Mouse (Mus musculus) stomach, embryonic 15.5 days (tissue): Measurements from ENCODE around the gene Acad10. TPM values are rescaled to one million over a fixed set of nuclear protein-coding genes. Genes with fewer than 3 reads are reported as not detected.
A peak's percentile ranks its signal among the peaks of the same experiment; 100 is the strongest.
"Not testable (repeated sequence)": the region's sequence is repeated elsewhere in the genome, so short reads cannot be mapped to it uniquely, and the experiment has no call there.

Experiments used
- ATAC-seq: fragments of 200-750 bp; cut with Nextera tagmentation; 2 replicates; pipeline ENCODE4 v1.8.0; 2017; ENCODE audit warnings: low read depth, moderate number of reproducible peaks, moderate TSS enrichment; ENCODE audit not compliant: insufficient read depth, low FRiP score
- H3K27ac ChIP-seq: fragments of 300-500 bp; sonication (generic); 2 replicates; pipeline ENCODE4 v1.5.1; 2015; ENCODE audit warnings: mild to moderate bottlenecking, inconsistent platforms
- H3K27me3 ChIP-seq: fragments of 300-500 bp; sonication (generic); replicated peaks from 2 replicates; pipeline ENCODE4 v1.6.1; 2015; ENCODE audit warnings: inconsistent platforms
- H3K36me3 ChIP-seq: fragments of 300-500 bp; sonication (generic); 2 replicates; pipeline ENCODE4 v1.6.1; 2015; ENCODE audit warnings: inconsistent platforms
- H3K4me1 ChIP-seq: fragments of 300-500 bp; sonication (generic); 2 replicates; pipeline ENCODE4 v1.6.1; 2015; ENCODE audit warnings: inconsistent platforms
- H3K4me2 ChIP-seq: fragments of 300-500 bp; sonication (generic); 2 replicates; pipeline ENCODE4 v1.6.1; 2015; ENCODE audit warnings: mild to moderate bottlenecking, inconsistent platforms
- H3K4me3 ChIP-seq: fragments of 300-500 bp; sonication (generic); replicated peaks from 2 replicates; pipeline ENCODE4 v1.5.1; 2015; ENCODE audit warnings: inconsistent platforms
- H3K9ac ChIP-seq: fragments of 300-500 bp; sonication (generic); 2 replicates; pipeline ENCODE4 v1.6.1; 2015; ENCODE audit warnings: inconsistent platforms
- H3K9me3 ChIP-seq: fragments of 300-500 bp; sonication (generic); 2 replicates; pipeline ENCODE4 v1.6.1; 2016; ENCODE audit warnings: inconsistent platforms
- WGBS: fragments of 180-500 bp; shearing (Covaris S2); methylation state at CpG from one replicate; pipeline ENCODE4 v1.1.7; 2015; 5-methylcytosine and 5-hydroxymethylcytosine counted together
- polyA plus RNA-seq: library from polyadenylated mRNA; unstranded; fragments of >200 nt; fragmentation: Nextera tagmentation; extraction: Ambion mirVana; gene quantifications from 2 replicates; pipeline ENCODE4 v1.2.1, GENCODE M21; 2015

Acad10 gene
- polyA plus RNA-seq, 1 experiment from 2014 or later = 3.1 TPM

DNA sequence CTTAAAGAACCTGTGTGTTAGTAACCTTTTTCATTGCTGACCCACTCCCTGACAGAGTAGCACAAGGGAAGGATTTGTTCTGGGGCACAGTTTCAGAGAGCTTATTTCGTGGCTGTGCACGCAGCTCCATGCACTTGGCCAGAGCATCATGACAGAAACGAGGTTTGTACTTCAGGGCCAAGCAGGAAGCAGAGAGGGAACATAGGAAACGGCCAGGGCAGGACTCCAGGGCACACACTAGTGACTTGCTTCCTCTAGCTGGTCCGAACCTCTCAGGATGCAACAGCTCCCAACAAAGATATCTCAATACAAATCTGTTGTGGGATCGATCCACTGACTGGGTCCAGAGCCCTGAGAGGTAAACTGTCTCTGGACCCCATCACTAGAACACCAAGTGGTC lies 3.4 kb downstream of the Acad10 start:
- H3K9ac ChIP-seq, ATAC-seq: not testable (repeated sequence)
- 73% methylated on average over 6 of the region's 6 CpGs for WGBS

DNA sequence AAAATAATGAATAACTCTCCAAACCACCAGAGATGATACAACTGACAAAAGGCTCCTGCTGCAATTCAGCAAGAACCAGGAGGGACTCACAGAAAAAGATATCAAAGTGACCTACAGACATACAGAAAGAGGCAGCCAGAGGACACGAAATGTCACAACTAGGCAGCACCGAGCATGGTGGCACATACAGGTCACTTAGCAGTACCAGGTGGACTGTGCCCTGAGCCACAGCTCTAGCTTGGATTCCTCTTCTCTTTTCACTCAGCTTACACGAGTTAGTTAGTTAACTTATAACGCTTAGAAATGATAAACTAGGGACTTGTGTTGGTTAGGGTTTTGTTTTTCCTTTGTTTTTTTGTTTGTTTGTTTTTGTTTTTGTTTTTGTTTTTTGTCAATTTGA lies 5.8 kb downstream of the Acad10 start:
- WGBS = 82% methylated on average over 4 of the region's 4 CpGs
- H3K4me1 ChIP-seq = no peaks in the 10 kb centered on the region
- no peak for ATAC-seq
- no peak overlapping the region for H3K4me2 ChIP-seq
- no peak overlapping the region for H3K4me3 ChIP-seq
- no peak overlapping the region for H3K9ac ChIP-seq
- H3K9me3 ChIP-seq = no peaks in the 10 kb centered on the region
- no peak overlapping the region for H3K27ac ChIP-seq
- no peaks in the 10 kb centered on the region for H3K27me3 ChIP-seq
- H3K36me3 ChIP-seq = no peaks in the 10 kb centered on the region

More for the DNA sequence above, 3.4 kb downstream of the Acad10 start:
- H3K4me2 ChIP-seq, H3K36me3 ChIP-seq, H3K4me3 ChIP-seq, H3K27me3 ChIP-seq, H3K27ac ChIP-seq, H3K9me3 ChIP-seq: not testable (repeated sequence)
- peaks cover 11% of the 10 kb centered on the region for H3K4me1 ChIP-seq

DNA sequence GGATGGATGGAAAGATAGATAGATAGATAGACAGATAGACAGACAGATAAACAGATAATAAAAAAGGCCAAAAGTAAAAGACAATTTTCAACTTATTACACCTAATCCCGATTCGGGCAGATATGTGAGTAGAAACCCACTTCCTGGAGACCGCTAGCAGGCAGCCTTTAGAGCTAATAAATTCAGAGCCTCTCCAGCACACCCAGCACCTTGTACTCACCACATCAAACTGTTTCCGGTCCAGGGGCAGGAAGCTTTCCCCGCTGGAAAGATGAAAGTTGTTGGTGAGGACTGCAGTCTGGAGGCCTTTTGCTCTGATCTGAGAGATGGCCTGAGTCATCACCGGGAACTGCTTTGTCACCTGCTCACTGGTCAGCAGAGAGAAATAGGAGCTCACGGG lies 11.2 kb downstream of the Acad10 start:
- Histone ChIP-seq H3K4me3 (no peak overlapping the region), H3K9ac (no peak overlapping the region), H3K27ac (no peak overlapping the region), H3K4me2 (no peak overlapping the region), H3K36me3 (no peaks in the 10 kb centered on the region), H3K4me1 (no peaks in the 10 kb centered on the region), H3K27me3 (no peaks in the 10 kb centered on the region), H3K9me3 (no peaks in the 10 kb centered on the region)
- no peak for ATAC-seq
- WGBS = 80% methylated on average over 7 of the region's 7 CpGs

DNA sequence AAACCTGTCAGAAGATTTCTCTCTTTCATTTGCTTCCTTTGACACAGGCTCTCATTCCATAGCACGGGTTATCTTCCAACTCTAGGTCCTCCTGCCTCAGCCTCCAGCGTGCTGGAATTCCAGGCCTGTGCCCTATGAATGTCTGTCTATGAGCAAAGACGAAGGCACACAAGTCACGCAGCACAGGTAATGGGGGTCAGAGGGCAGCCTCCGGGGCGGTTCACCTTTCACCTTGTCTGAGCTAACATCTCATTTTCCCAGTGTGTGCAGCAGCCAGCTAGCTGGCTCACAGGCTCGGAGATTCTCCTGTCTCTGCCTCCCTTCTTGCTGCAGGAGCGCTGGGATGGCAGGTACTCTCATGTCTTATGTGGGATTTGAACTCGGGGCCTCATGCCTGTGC lies 20.7 kb downstream of the Acad10 start:
- Histone ChIP-seq H3K27me3 (no peaks in the 10 kb centered on the region), H3K4me3 (no peak overlapping the region), H3K4me1 (no peaks in the 10 kb centered on the region), H3K27ac (no peak overlapping the region), H3K4me2 (no peak overlapping the region), H3K9ac (no peak overlapping the region), H3K9me3 (no peaks in the 10 kb centered on the region), H3K36me3 (no peaks in the 10 kb centered on the region)
- WGBS = 85% methylated on average over 9 of the region's 9 CpGs
- no peak for ATAC-seq

DNA sequence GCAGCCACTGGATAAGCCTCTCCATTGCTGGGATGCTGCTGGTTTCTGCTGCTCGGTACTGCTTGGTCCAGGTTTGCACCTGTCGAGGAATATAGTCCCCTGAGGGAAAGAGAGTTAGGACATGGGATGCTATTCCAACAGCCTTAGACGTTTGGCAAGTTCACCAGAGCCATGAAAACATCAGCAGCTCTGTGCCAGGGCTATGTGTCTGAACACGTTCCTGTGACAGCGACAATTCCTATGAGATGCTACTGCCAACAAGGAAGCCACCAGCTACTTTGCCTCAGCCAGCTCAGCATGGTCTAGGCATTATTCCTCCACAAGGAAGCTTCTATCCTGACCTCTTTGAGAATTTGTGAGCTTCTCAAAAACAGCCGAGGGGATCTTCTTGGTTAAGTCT lies 23.0 kb downstream of the Acad10 start:
- 81% methylated on average over 6 of the region's 6 CpGs for WGBS
- H3K9ac ChIP-seq = no peak overlapping the region
- no peak for ATAC-seq

DNA sequence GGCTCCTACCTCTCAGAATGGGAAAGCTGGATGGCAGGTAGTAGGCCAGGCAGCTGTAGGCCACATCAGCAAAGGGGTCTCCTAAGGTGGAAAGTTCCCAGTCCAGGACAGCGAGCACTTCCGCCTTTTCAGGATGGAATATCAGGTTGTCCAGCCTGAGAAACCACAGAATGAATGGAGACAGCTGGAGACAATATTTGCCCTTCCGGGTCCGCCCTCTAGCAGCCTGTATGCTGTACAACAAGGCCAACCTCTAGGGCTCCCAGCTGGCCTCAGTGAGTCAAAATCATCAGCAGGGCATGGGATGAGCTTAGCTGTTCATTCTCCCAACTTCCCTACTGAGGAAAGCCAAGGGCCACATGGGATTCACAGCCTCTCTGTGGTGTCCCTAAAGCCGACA lies 25.6 kb downstream of the Acad10 start:
- no peak overlapping the region for H3K27ac ChIP-seq
- no peak overlapping the region for H3K4me2 ChIP-seq
- no peaks in the 10 kb centered on the region for H3K4me1 ChIP-seq
- no peak overlapping the region for H3K4me3 ChIP-seq
- H3K9me3 ChIP-seq = no peaks in the 10 kb centered on the region
- no peaks in the 10 kb centered on the region for H3K27me3 ChIP-seq
- no peak for ATAC-seq
- no peak overlapping the region for H3K9ac ChIP-seq
- WGBS = 88% methylated on average over 5 of the region's 5 CpGs
- H3K36me3 ChIP-seq = no peaks in the 10 kb centered on the region

More for the DNA sequence above, 23.0 kb downstream of the Acad10 start:
- no peak overlapping the region for H3K4me3 ChIP-seq
- no peak overlapping the region for H3K27ac ChIP-seq
- H3K4me1 ChIP-seq = no peaks in the 10 kb centered on the region
- H3K36me3 ChIP-seq = no peaks in the 10 kb centered on the region
- no peaks in the 10 kb centered on the region for H3K27me3 ChIP-seq
- H3K4me2 ChIP-seq = no peak overlapping the region
- H3K9me3 ChIP-seq = no peaks in the 10 kb centered on the region

DNA sequence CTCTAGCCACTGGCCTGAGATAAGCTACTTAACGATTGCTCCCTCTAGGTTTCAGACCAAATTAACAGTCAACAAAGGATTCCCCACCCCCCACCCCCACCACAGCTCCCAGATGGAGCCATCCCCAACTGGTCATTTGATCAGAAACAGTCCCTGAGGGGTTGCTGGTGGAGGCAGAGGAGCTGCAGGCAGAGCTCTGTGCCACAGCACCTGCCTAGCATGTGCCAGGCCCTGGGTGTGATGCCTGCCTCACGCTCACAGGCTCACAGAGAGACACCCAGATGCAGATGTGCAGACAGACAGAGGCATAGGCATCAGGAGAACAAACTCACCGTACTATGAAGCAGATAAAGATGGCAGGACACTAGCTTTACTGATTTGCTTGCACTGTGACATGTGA lies 27.5 kb downstream of the Acad10 start:
- H3K36me3 ChIP-seq = no peaks in the 10 kb centered on the region
- no peaks in the 10 kb centered on the region for H3K27me3 ChIP-seq
- no peak overlapping the region for H3K9ac ChIP-seq
- H3K27ac ChIP-seq = no peak overlapping the region
- WGBS = 37% methylated on average over 3 of the region's 3 CpGs
- H3K4me2 ChIP-seq = no peak overlapping the region
- ATAC-seq = no peak
- H3K9me3 ChIP-seq = no peaks in the 10 kb centered on the region
- H3K4me3 ChIP-seq = no peak overlapping the region
- H3K4me1 ChIP-seq = no peaks in the 10 kb centered on the region

DNA sequence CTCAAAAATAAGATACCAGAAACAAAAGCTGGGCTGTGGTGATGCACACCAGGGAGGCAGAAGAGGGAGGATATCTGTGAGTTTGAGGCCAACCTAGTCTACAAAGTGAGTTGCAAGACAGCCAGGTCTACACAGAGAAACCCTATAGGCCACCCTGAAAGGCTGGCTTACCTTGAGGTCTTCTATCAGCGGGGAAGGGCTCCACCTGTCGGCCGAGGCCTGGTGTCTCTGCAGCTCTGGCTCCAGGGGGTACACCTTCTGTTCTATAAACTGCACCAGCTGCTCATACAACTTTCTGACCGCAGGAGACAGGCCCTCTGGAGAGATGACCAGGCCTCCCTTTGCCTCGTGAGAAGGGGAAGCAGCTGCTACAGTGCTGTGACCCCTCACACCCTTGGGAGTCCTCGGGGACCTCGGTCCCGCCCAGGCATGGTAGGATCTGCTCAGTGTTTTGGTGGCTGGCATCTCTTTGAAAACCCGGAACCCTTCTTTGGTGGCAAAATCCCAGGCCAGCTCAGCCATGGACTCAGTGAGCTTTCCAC lies 29.1 kb downstream of the Acad10 start:
- not testable (repeated sequence) for H3K27ac ChIP-seq, H3K9ac ChIP-seq, H3K36me3 ChIP-seq, ATAC-seq, H3K27me3 ChIP-seq, H3K4me1 ChIP-seq, H3K4me3 ChIP-seq, H3K4me2 ChIP-seq, H3K9me3 ChIP-seq
- 49% methylated on average over 9 of the region's 9 CpGs for WGBS

DNA sequence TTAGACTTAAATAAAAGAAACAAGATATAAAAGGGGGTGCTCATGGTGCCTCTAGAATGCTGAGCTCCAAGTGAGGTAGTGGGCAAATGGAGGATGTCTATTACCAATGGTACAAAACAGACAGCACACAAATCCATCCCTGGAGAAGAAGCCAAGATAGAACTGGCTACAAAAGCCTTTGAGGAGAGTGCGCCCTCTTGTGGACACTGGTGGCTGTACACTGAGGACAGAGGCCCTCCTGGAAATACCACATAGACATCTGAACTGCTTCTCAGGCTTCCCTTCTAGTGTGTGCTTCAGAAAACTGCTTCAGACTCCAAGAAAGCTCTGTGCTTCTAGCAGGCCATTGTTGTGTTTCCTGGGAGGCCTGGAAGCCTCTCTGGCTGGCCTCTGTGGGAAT lies 32.4 kb downstream of the Acad10 start:
- Histone ChIP-seq H3K4me3 (no peak overlapping the region), H3K9me3 (no peaks in the 10 kb centered on the region), H3K9ac (no peak overlapping the region), H3K36me3 (no peaks in the 10 kb centered on the region), H3K27me3 (no peaks in the 10 kb centered on the region), H3K4me2 (no peak overlapping the region), H3K4me1 (no peaks in the 10 kb centered on the region), H3K27ac (no peak overlapping the region)
- 4% methylated on average over 1 of the region's 1 CpGs for WGBS
- no peak for ATAC-seq

DNA sequence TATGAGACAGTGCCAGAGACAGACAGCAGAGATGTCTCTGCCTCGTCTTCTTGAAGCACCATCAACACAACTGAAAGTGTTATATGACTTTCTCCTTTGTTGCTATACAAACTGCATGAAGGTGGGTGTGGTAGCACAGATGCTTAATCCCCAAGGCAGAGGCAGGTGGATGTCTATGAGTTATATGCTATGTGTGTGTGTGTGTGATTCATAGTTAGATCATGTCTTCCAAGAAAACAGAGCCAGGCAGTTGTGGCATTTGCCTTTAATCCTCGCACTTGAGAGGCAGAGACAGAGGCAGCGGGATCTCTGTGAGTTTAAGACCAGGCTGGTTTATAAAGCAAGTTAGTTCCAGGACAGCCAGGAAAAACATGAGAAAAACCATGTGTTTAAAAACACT lies 37.1 kb downstream of the Acad10 start:
- H3K4me3 ChIP-seq = no peak overlapping the region
- H3K27ac ChIP-seq = no peak overlapping the region
- H3K9me3 ChIP-seq = no peaks in the 10 kb centered on the region
- H3K27me3 ChIP-seq = no peaks in the 10 kb centered on the region
- no peaks in the 10 kb centered on the region for H3K36me3 ChIP-seq
- no peak overlapping the region for H3K9ac ChIP-seq
- no peaks in the 10 kb centered on the region; the same call in 1 of the 2 replicates for H3K4me1 ChIP-seq
- H3K4me2 ChIP-seq = no peak overlapping the region
- no peak for ATAC-seq
- 83% methylated on average over 3 of the region's 3 CpGs for WGBS

DNA sequence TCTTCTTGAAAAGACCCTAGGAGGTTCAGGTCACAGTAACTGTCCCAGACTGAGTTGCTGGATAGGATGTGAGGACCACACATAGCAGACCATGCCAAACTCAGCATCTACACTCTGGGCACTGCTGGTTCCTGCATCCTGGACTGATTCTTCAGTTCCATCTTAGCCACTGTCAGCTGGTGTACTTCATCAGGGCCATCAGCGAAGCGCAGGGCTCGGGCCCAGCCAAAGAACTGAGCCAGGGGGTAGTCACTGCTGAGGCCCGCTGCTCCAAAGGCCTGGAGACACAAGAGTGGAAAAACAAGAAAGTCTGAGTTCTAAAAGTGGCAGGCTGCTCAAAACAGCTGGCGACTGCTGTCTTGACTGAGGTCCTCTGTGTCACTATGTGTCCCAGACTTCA lies 39.2 kb downstream of the Acad10 start:
- no peak overlapping the region for H3K4me2 ChIP-seq
- H3K36me3 ChIP-seq = no peaks in the 10 kb centered on the region
- no peak overlapping the region for H3K27ac ChIP-seq
- no peaks in the 10 kb centered on the region for H3K9me3 ChIP-seq
- no peak for ATAC-seq
- H3K9ac ChIP-seq = no peak overlapping the region
- 94% methylated on average over 5 of the region's 5 CpGs for WGBS
- H3K4me1 ChIP-seq = peaks cover 4% of the 10 kb centered on the region; the same call in 1 of the 2 replicates
- no peaks in the 10 kb centered on the region for H3K27me3 ChIP-seq
- no peak overlapping the region for H3K4me3 ChIP-seq

DNA sequence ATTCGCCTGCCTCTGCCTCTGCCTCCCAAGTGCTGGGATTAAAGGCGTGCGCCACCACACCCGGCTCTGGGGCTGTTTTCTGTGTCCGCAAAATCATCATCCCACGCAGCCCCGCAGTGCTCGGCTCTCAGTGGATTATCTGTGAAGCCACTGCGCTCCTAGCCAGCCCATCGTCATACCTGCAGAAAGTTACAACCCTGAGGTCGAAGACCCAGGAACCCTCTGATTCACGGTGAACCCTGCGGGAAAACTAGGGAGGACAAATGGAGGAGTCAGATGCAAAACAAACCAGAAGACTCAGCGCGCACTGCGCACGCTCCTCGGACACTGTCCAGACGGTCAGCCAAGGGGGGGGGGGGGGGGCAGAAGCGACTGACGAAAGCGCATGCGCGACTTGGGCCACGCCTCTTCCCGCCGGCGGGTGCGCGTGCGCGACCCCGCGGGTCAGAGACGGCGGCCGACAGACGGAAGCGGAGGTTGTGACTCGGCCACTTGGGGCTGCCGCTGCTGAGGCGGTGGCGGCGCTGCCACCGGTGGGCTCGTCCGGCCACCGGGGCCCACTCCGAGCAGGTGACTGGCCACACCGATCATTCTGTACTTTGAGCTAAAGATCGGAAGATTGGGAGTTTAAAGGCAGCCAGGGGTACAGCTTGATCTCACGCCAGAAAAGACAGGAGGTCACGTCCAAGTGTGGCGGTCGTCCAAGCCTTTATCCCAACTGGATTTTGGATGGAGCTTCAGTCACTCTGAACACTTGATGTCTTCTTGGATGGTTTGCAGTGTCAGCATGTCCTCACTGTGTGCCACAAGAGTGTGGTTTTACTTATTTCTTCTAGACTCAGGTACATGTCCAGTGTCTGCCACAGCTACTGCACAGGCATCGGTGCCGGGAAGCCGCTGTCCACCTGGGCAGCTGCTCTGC lies 41.5 kb downstream of the Acad10 start, which contains the start of gene Acad12:
TSS of gene Acad12 (minus strand) at position 347 of the 922 bp plus-strand sequence.
- peak; percentile 84 for ATAC-seq
- H3K36me3 ChIP-seq = no peaks in the 10 kb centered on the region
- H3K27me3 ChIP-seq = no peaks in the 10 kb centered on the region
- H3K9ac ChIP-seq = peak within 1 kb of the TSS; percentile 64
- peaks cover 4% of the 10 kb centered on the region; the same call in 1 of the 2 replicates for H3K4me1 ChIP-seq
- H3K4me2 ChIP-seq = peak within 1 kb of the TSS; percentile 59
- H3K9me3 ChIP-seq = no peaks in the 10 kb centered on the region
- under 1% methylated on average over 58 of the region's 58 CpGs for WGBS
- H3K4me3 ChIP-seq = peak within 1 kb of the TSS; percentile 66
- H3K27ac ChIP-seq = peak within 1 kb of the TSS; percentile 80
